Mouse (Mus musculus): ENCODE measurements around the gene Wwc1. TPM values are rescaled to one million over a fixed set of nuclear protein-coding genes. Genes with fewer than 3 reads are reported as not detected.
"Not testable (repeated sequence)": the region's sequence is repeated elsewhere in the genome, so short reads cannot be mapped to it uniquely, and the experiment has no call there.

Gene Wwc1
- polyA plus RNA-seq, 1 experiment, result 4.2 TPM

GRCm38 (mm10) chr11:35866140-35866539 is 114.2 kb downstream of the Wwc1 start:
- Histone ChIP-seq H3K27ac (ENCODE audit: insufficient read depth, low read length) (no peak overlapping the region), H3K4me3 (ENCODE audit: insufficient read depth, low read length) (no peak overlapping the region), H3K4me1 (ENCODE audit: control insufficient read depth, insufficient read depth, low read length) (peaks cover 6% of the 10 kb centered on the region)
- no peak for TF ChIP-seq POLR2A (IDR thresholded peaks at IDR 0.05; ENCODE audit: low read depth, low read length)
- no peak for TF ChIP-seq CTCF (IDR thresholded peaks at IDR 0.05; ENCODE audit: borderline replicate concordance, insufficient read depth, low read length)

- peaks cover 2% of the 10 kb centered on the region; the same call in 1 of the 2 replicates for H3K4me1 ChIP-seq (ENCODE audit: control insufficient read depth, insufficient read depth, low read length)
- no peak overlapping the region for H3K27ac ChIP-seq (ENCODE audit: insufficient read depth, low read length)
- TF ChIP-seq POLR2A (IDR thresholded peaks at IDR 0.05; ENCODE audit: low read depth, low read length) (no peak), CTCF (IDR thresholded peaks at IDR 0.05; ENCODE audit: borderline replicate concordance, insufficient read depth, low read length) (no peak)
- H3K4me3 ChIP-seq (ENCODE audit: insufficient read depth, low read length), result no peak overlapping the region
Measured at GRCm38 (mm10) chr11:35864981-35865604, 115.2 kb downstream of the Wwc1 start.

DNA sequence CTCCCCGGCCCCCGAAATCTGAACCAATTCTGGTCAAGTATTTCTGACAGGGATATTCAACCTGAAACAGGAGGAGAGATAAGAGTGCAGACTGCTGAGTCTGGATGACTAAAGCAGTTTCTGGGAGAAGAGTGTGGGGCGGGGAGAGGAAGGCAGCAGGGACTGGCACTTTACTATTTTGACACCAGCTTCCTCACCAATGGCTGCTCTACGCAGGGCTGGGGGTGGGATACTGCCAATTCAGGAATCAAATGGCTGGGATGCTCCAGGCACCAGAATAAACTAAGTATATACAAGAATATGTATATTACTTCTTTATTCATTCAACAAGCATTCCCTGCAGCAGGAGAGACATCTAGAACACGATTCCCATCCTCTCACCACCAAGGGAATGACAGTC is 116.7 kb downstream of the Wwc1 start:
- no peak overlapping the region for H3K4me3 ChIP-seq (ENCODE audit: insufficient read depth, low read length)
- H3K4me1 ChIP-seq (ENCODE audit: control insufficient read depth, insufficient read depth, low read length), result peaks cover 2% of the 10 kb centered on the region; the same call in 1 of the 2 replicates
- TF ChIP-seq POLR2A (IDR thresholded peaks at IDR 0.05; ENCODE audit: low read depth, low read length) (no peak), CTCF (IDR thresholded peaks at IDR 0.05; ENCODE audit: borderline replicate concordance, insufficient read depth, low read length) (no peak)
- H3K27ac ChIP-seq (ENCODE audit: insufficient read depth, low read length), result no peak overlapping the region

DNA sequence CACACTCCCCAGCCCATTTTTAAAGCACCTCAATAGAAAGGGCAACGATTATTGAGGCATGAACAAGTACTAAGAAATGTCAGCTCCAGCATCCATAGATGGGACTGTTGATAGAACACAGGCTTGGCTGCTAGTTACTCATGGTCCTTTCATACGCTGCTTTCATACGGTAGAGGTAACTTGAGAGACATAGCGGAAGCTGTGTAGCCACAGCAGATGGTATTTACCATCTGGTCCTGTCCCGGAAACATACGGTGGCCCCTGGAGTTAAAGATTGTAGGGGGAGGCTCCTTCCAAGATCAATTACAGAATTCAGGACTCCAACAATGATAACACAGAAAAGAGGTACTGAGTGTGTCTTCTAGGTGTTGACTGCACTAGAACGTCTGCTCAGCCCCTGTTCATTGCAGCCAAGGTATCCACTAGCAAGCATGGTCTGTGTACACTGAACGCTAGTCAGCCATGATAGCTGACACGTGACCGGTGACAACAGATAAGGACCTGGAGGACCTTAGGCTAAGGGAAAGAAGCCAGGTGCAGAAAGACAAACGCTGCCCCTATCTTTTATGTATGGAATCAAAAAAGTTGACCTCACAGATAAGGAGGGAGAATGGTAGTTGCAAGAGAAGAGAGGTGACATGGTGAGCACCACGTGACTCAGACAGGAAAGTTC is 122.8 kb downstream of the Wwc1 start:
- H3K27ac ChIP-seq (ENCODE audit: insufficient read depth, low read length), result no peak overlapping the region
- H3K4me1 ChIP-seq (ENCODE audit: control insufficient read depth, insufficient read depth, low read length), result no peaks in the 10 kb centered on the region
- no peak overlapping the region for H3K4me3 ChIP-seq (ENCODE audit: insufficient read depth, low read length)
- no peak for TF ChIP-seq CTCF (IDR thresholded peaks at IDR 0.05; ENCODE audit: borderline replicate concordance, insufficient read depth, low read length)
- TF ChIP-seq POLR2A (IDR thresholded peaks at IDR 0.05; ENCODE audit: low read depth, low read length), result no peak

DNA sequence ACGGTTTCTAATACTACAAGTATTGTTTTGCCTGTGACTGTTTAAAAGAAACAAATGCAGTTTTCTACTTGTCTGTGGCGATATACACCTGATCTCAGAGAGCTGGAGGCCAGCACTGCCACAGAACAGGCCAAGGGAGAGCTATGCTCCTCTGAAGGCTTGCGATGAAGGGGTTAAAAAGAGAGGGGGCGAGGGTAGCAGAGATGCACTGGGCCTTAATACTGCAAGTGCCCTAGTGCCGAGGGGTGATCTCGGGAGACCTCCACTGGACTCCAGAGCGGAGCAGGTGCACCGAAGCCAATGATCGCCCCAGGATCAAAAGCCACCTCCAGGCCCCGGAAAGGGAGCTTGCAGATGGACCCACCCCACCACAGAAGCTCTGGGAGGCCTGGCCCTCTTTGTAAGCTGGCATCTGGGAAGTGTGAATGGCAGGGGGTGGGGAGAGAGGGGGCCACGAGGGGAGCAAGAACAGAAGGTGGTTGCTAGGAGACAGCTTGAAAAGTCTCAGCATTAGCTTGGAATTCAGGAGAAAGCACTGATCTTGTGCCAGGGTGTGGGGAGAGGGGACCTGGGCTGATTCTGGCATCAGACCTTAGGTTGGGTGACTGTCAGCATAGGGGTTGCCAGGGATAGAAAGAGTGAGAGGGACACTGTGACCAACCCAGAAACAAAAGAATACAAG is 123.8 kb downstream of the Wwc1 start:
- no peak overlapping the region for H3K27ac ChIP-seq (ENCODE audit: insufficient read depth, low read length)
- TF ChIP-seq POLR2A (IDR thresholded peaks at IDR 0.05; ENCODE audit: low read depth, low read length), result no peak
- TF ChIP-seq CTCF (IDR thresholded peaks at IDR 0.05; ENCODE audit: borderline replicate concordance, insufficient read depth, low read length), result no peak
- no peak overlapping the region for H3K4me3 ChIP-seq (ENCODE audit: insufficient read depth, low read length)
- no peaks in the 10 kb centered on the region for H3K4me1 ChIP-seq (ENCODE audit: control insufficient read depth, insufficient read depth, low read length)

DNA sequence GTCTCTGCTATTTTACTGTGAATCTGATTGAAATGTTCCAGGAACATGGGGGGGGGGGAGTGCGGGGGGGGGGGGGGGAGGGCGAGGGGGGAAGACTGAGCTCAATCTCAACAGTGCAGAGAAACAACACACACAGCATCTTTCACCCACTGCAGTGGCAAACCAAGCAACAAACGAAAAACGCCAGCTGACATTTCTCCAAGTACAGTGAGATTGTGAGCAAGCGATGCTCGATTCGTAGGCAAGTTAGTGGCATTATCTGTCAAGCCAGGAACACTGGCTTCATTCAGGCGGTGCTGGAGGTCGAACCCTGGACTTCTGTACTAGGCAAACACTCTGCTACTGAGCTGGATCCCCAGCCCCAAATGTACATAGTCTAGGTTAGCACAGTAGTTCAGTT is 124.8 kb downstream of the Wwc1 start:
- no peak for TF ChIP-seq POLR2A (IDR thresholded peaks at IDR 0.05; ENCODE audit: low read depth, low read length)
- no peak overlapping the region for H3K27ac ChIP-seq (ENCODE audit: insufficient read depth, low read length)
- H3K4me3 ChIP-seq (ENCODE audit: insufficient read depth, low read length), result no peak overlapping the region
- H3K4me1 ChIP-seq (ENCODE audit: control insufficient read depth, insufficient read depth, low read length), result no peaks in the 10 kb centered on the region

DNA sequence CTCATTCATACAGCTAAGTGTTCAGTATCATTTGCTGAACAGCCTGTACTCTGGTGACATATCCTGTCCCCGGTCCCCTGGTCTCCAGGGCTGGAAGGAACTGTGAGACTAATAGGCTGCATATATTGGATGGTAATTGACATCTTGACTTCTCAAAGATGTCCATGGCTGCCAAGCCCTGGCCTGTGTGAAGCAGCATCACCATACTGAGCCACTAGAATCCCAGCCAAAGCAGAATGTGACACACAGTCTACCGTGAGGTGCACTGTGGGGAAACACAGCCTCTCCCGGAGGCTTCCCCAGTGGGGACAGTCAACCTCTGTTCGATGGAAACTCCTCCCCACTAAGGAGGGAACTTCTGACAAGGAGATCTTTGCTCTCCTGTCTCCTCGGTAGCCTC is 125.4 kb downstream of the Wwc1 start:
- TF ChIP-seq CTCF (IDR thresholded peaks at IDR 0.05; ENCODE audit: borderline replicate concordance, insufficient read depth, low read length) (no peak), POLR2A (IDR thresholded peaks at IDR 0.05; ENCODE audit: low read depth, low read length) (no peak)
- Histone ChIP-seq H3K4me3 (ENCODE audit: insufficient read depth, low read length) (no peak overlapping the region), H3K27ac (ENCODE audit: insufficient read depth, low read length) (no peak overlapping the region), H3K4me1 (ENCODE audit: control insufficient read depth, insufficient read depth, low read length) (no peaks in the 10 kb centered on the region)

DNA sequence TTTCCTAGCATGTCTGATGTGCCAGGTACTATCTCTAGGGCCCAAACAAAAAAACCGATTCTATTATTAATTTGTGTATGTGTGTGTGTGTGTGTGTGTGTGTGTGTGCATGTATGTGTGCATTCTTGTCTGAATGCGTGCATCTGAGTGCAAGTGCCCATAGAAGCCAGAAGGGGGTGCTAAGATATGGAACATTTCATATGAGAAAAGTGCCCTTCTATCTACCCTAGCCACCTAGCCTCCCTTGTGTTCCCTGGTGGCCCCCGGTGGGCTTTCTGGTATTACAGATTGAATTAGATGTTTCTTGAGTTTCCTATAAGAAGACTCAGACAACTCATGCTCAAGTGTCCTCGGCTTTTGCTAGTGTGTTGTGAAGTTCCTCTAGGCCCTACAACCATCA is 126.7 kb downstream of the Wwc1 start:
- TF ChIP-seq POLR2A (IDR thresholded peaks at IDR 0.05; ENCODE audit: low read depth, low read length), result no peak
- no peak for TF ChIP-seq CTCF (IDR thresholded peaks at IDR 0.05; ENCODE audit: borderline replicate concordance, insufficient read depth, low read length)
- Histone ChIP-seq H3K27ac (ENCODE audit: insufficient read depth, low read length) (no peak overlapping the region), H3K4me3 (ENCODE audit: insufficient read depth, low read length) (no peak overlapping the region), H3K4me1 (ENCODE audit: control insufficient read depth, insufficient read depth, low read length) (no peaks in the 10 kb centered on the region)

DNA sequence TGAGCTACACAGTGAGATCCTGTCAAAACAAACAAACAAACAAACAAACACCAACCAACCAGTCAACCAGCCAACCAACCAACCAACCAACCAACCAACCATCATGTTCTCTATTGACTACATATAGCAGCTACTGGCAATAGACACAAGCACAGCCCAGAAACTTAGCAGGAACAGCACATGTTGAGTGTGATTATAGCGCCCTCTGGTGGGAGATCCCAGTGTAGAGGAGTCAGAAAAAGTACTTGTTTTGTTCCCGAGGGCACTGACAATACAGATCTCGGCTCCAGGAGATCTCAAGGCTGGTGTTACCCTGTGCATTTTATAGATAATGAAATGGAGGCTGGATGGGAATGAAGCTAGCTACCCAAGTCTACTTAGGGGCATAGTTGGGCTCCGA is 127.6 kb downstream of the Wwc1 start:
- TF ChIP-seq CTCF (IDR thresholded peaks at IDR 0.05; ENCODE audit: borderline replicate concordance, insufficient read depth, low read length) (no peak), POLR2A (IDR thresholded peaks at IDR 0.05; ENCODE audit: low read depth, low read length) (no peak)

GRCm38 (mm10) chr11:35844299-35844698 is 136.0 kb downstream of the Wwc1 start:
- TF ChIP-seq POLR2A (IDR thresholded peaks at IDR 0.05; ENCODE audit: low read depth, low read length), result no peak
- TF ChIP-seq CTCF (IDR thresholded peaks at IDR 0.05; ENCODE audit: borderline replicate concordance, insufficient read depth, low read length), result no peak
- Histone ChIP-seq H3K4me1 (ENCODE audit: control insufficient read depth, insufficient read depth, low read length) (peaks cover 5% of the 10 kb centered on the region), H3K27ac (ENCODE audit: insufficient read depth, low read length) (no peak overlapping the region), H3K4me3 (ENCODE audit: insufficient read depth, low read length) (no peak overlapping the region)

More for the DNA sequence above, 127.6 kb downstream of the Wwc1 start:
- Histone ChIP-seq H3K27ac (ENCODE audit: insufficient read depth, low read length) (no peak overlapping the region), H3K4me3 (ENCODE audit: insufficient read depth, low read length) (no peak overlapping the region), H3K4me1 (ENCODE audit: control insufficient read depth, insufficient read depth, low read length) (no peaks in the 10 kb centered on the region)

DNA sequence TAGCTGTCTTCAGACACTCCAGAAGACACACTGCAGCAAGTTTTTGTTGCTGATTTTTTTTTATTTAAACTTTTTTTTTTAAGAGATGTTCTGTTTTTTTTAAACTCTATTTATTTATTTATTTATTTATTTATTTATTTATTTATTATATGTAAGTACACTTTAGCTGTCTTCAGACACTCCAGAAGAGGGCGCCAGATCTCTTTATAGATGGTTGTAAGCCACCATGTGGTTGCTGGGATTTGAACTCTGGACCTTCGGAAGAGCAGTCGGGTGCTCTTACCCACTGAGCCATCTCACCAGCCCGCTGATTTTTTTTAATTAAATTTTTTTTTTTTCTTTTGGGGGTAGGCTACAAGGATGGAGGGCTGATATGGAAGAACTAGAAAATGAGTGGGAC is 137.8 kb downstream of the Wwc1 start:
- not testable (repeated sequence) for H3K27ac ChIP-seq (ENCODE audit: insufficient read depth, low read length); H3K4me3 ChIP-seq (ENCODE audit: insufficient read depth, low read length); H3K4me1 ChIP-seq (ENCODE audit: control insufficient read depth, insufficient read depth, low read length)

Measured in embryonic fibroblast, embryonic 13.5 days (primary cell).